Comparison of ENCODE assay signal across 8 mouse cellular contexts in genomic region chr13:91461711-91462351, GRCm38 (mm10). TPM values are rescaled to one million over a fixed set of nuclear protein-coding genes. Genes with fewer than 3 reads are reported as not detected.
A peak's percentile ranks its signal among the peaks of the same experiment; 100 is the strongest.
DNase-seq lines count a peak whose midpoint lies in the region; ATAC-seq and TF ChIP-seq lines count a peak whose summit lies in the region.

No protein-coding gene starts in this region.

- no peaks in the 10 kb centered on the region for H3K36me3 ChIP-seq in ES-Bruce4 (ENCODE audit: control insufficient read depth, insufficient read depth, low read length, poor library complexity, severe bottlenecking)
- no peaks in the 10 kb centered on the region for H3K36me3 ChIP-seq in embryonic facial prominence, embryonic 14.5 days (ENCODE audit: control insufficient read depth, insufficient read depth, low read length)
- no peaks in the 10 kb centered on the region for H3K36me3 ChIP-seq in midbrain, embryonic 12.5 days
- no peaks in the 10 kb centered on the region for H3K36me3 ChIP-seq in spleen, adult 2 months (ENCODE audit: control insufficient read depth, insufficient read depth, low read length)

- TF ChIP-seq EP300 in ES-Bruce4 (IDR thresholded peaks at IDR 0.05; ENCODE audit: insufficient read depth, low read depth, low read length) = no peak

- H3K4me1 ChIP-seq in ES-Bruce4 (ENCODE audit: control insufficient read depth, insufficient read depth, low read length) = no peaks in the 10 kb centered on the region
- peaks cover 19% of the 10 kb centered on the region for H3K4me1 ChIP-seq in embryonic facial prominence, embryonic 14.5 days (ENCODE audit: control insufficient read depth, insufficient read depth, low read length)
- peaks cover 26% of the 10 kb centered on the region for H3K4me1 ChIP-seq in midbrain, embryonic 12.5 days
- H3K4me1 ChIP-seq in spleen, adult 2 months (ENCODE audit: control insufficient read depth, insufficient read depth, insufficient read length) = no peaks in the 10 kb centered on the region; the same call in 1 of the 2 replicates

- DNase-seq in adrenal gland, adult 2 months = peak; percentile 69
- peak; percentile 32 for DNase-seq in embryonic facial prominence, embryonic 14.5 days (ENCODE audit: low spot score)
- peak; percentile 45 to 64 for DNase-seq in heart, postnatal 36 days
- peak; percentile 45 for DNase-seq in left cerebral cortex, postnatal 4 days
- DNase-seq in spleen, adult 2 months (ENCODE audit: low read depth in 1 of 2, low spot score in 2 of 2) = peak in 1 of 2 experiments; percentile 29

- H3K27me3 ChIP-seq in ES-Bruce4 (ENCODE audit: control insufficient read depth, insufficient read depth, low read length, poor library complexity, severe bottlenecking) = peaks cover 5% of the 10 kb centered on the region
- H3K27me3 ChIP-seq in embryonic facial prominence, embryonic 14.5 days (replicated peaks; ENCODE audit: control insufficient read depth, insufficient read depth, low read length) = no peaks in the 10 kb centered on the region
- no peaks in the 10 kb centered on the region for H3K27me3 ChIP-seq in midbrain, embryonic 12.5 days
- peaks cover 10% of the 10 kb centered on the region for H3K27me3 ChIP-seq in spleen, adult 2 months (ENCODE audit: control insufficient read depth, insufficient read depth, low read length)

- no peaks in the 10 kb centered on the region for H3K9me3 ChIP-seq in ES-Bruce4 (replicated peaks; ENCODE audit: control insufficient read depth, insufficient read depth, low read length, poor library complexity, severe bottlenecking)
- no peaks in the 10 kb centered on the region for H3K9me3 ChIP-seq in embryonic facial prominence, embryonic 14.5 days (ENCODE audit: control insufficient read depth, low read length)
- no peaks in the 10 kb centered on the region for H3K9me3 ChIP-seq in midbrain, embryonic 12.5 days

- peak overlapping the region; percentile 73 for H3K4me2 ChIP-seq in embryonic facial prominence, embryonic 14.5 days (ENCODE audit: low read depth, low read length)
- peak overlapping the region; percentile 88 for H3K4me2 ChIP-seq in midbrain, embryonic 12.5 days (replicated peaks)

- no peak for ATAC-seq in embryonic facial prominence, embryonic 14.5 days (ENCODE audit: low read depth)
- 0 out of 2 replicates have a peak, but pooled peaks have one; percentile 0 for ATAC-seq in midbrain, embryonic 12.5 days (ENCODE audit: low FRiP score, low read depth)
- ATAC-seq in megakaryocyte-erythroid progenitor cell, adult 5-6 weeks (replicated peaks; ENCODE audit: low FRiP score, low TSS enrichment, poor library complexity, severe bottlenecking) = no peak

- H3K4me3 ChIP-seq in ES-Bruce4 (ENCODE audit: low read depth, low read length) = peak overlapping the region; percentile 82
- H3K4me3 ChIP-seq in embryonic facial prominence, embryonic 14.5 days (ENCODE audit: low read depth, low read length) = peak overlapping the region; percentile 93
- H3K4me3 ChIP-seq in midbrain, embryonic 12.5 days = peak overlapping the region; percentile 97
- peak overlapping the region; percentile 97 for H3K4me3 ChIP-seq in spleen, adult 2 months (ENCODE audit: extremely low read depth, insufficient read depth, insufficient read length)

- 3% methylated on average over 33 of the region's 77 CpGs for WGBS in embryonic facial prominence, embryonic 14.5 days
- under 1% methylated on average over 36 of the region's 77 CpGs for WGBS in midbrain, embryonic 12.5 days
- WGBS in spleen, adult 2 months = under 1% methylated on average over 65 of the region's 77 CpGs

- intact Hi-C loops in heart, postnatal 36 days (cut with DNase I) = loop anchor here (5.0 kb wide), 2 partner anchors 295 to 535 kb away; no protein-coding TSS in a partner anchor
- intact Hi-C loops in left cerebral cortex, postnatal 4 days (cut with DNase I) = loop anchor here (2.0 to 10.0 kb wide), 5 partner anchors 91 to 495 kb away; partner anchors contain the start of gene Atg10

- no peak for TF ChIP-seq CTCF in ES-Bruce4 (IDR thresholded peaks at IDR 0.05; ENCODE audit: low read depth, low read length)
- TF ChIP-seq CTCF in spleen, adult 2 months (IDR thresholded peaks at IDR 0.05; ENCODE audit: extremely low read depth, insufficient read depth, insufficient read length, insufficient replicate concordance) = no peak

- H3K27ac ChIP-seq in ES-Bruce4 (ENCODE audit: insufficient read depth, low read length) = no peak overlapping the region
- peak overlapping the region; percentile 97 for H3K27ac ChIP-seq in embryonic facial prominence, embryonic 14.5 days (replicated peaks; ENCODE audit: low read depth, low read length)
- H3K27ac ChIP-seq in midbrain, embryonic 12.5 days (replicated peaks) = peak overlapping the region; percentile 97
- H3K27ac ChIP-seq in spleen, adult 2 months (ENCODE audit: insufficient read depth, low read length) = no peak overlapping the region

- peak overlapping the region; percentile 95 for H3K9ac ChIP-seq in ES-Bruce4 (ENCODE audit: low read depth, poor library complexity, severe bottlenecking)
- H3K9ac ChIP-seq in embryonic facial prominence, embryonic 14.5 days (ENCODE audit: low read depth, low read length) = peak overlapping the region; percentile 96
- H3K9ac ChIP-seq in midbrain, embryonic 12.5 days (replicated peaks) = peak overlapping the region; percentile 95

- no peak for TF ChIP-seq POLR2A in ES-Bruce4 (IDR thresholded peaks at IDR 0.05; ENCODE audit: insufficient read depth, low read length)
- no peak for TF ChIP-seq POLR2A in spleen, adult 2 months (IDR thresholded peaks at IDR 0.05; ENCODE audit: low read depth, low read length)

RNA-seq across cellular contexts. Expression of gene Ssbp2, which starts 1.7 kb away (rescaled TPM):
- polyA plus RNA-seq in ES-Bruce4 (2011; ENCODE audit: insufficient read depth, insufficient read length, low read depth, missing spikeins) = 5.5 and 8.5 TPM in 2 replicates
- 10 to 100 TPM; 23.8 to 41.2 TPM for total RNA-seq in adrenal gland, adult 2 months (2021)
- polyA plus RNA-seq in adrenal gland, adult 2 months (2012; rRNA removed) = 3.9 and 5.5 TPM in 2 replicates
- 148 and 167 TPM in 2 replicates for polyA plus RNA-seq in embryonic facial prominence, embryonic 14.5 days (2014; fragmentation: Nextera tagmentation; extraction: Ambion mirVana)
- total RNA-seq in heart, postnatal 36 days (2021) = 10 to 100 TPM; 43.7 TPM
- total RNA-seq in left cerebral cortex, postnatal 4 days (2021) = 100 to 1,000 TPM; 268 to 332 TPM
- 169 and 179 TPM in 2 replicates for polyA plus RNA-seq in midbrain, embryonic 12.5 days (2016; fragmentation: Nextera tagmentation; extraction: Ambion mirVana)
- polyA plus RNA-seq in spleen, adult 2 months (2012; rRNA removed) = 7.2 and 8.9 TPM in 2 replicates
- total RNA-seq in megakaryocyte-erythroid progenitor cell, adult 5-6 weeks (2014; fragmentation: Nextera tagmentation) = 92.6 and 94.0 TPM in 2 replicates
- 42.8 and 75.8 TPM in 2 replicates for total RNA-seq in megakaryocyte-erythroid progenitor cell, adult 5-6 weeks (2017)

Comparison
In these comparisons a context has a peak if more than half of its experiments do, and no peak if none do; other contexts are left out.
1. H3K27ac ChIP-seq: peak in embryonic facial prominence, embryonic 14.5 days (single experiment) and midbrain, embryonic 12.5 days (single experiment); none in ES-Bruce4 (single experiment) and spleen, adult 2 months (single experiment).
2. RNA of gene Ssbp2, which starts 1.7 kb away (polyA plus RNA-seq): 169 to 179 TPM in midbrain, embryonic 12.5 days and 148 to 167 TPM in embryonic facial prominence, embryonic 14.5 days; 7.2 to 8.9 TPM in spleen, adult 2 months, 5.5 to 8.5 TPM in ES-Bruce4 and 3.9 to 5.5 TPM in adrenal gland, adult 2 months; every median in the first group is over 10 times any median in the second.
3. Peak in every context shown above with its lines, with median percentiles within 50 percentile points of each other: H3K4me3 ChIP-seq and H3K9ac ChIP-seq.